16 mouse cellular contexts compared by ENCODE assay signal in the genomic region with DNA sequence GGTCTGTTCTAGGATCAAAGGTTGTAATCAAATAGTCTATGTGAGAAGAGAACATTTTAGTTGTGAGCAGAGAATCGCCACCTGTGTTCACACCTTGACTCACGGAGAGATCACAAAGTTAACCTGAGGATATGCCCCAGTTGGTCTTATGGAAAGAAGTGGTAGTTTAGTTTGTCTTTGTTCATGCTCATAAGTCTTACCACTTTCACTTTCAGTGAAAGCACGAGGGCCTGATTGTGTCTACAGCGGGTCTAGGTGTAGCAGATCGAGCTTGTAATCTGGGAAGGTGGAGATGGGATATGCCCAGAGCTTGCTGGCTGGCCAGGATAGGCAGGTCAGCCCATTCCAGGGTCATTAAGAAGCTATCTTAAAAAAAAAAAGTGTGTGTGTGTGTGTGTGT. TPM values are rescaled to one million over a fixed set of nuclear protein-coding genes. Genes with fewer than 3 reads are reported as not detected.
"Had no signal": no experiment of that assay in that cellular context is flagged by ENCODE, and none has a peak within 500 bp of the region (broad histone marks: within the 10 kb centered on the region; RNA-seq: fewer than 3 reads in every experiment).

No protein-coding gene starts in this region.

- H3K27me3 ChIP-seq: limb, embryonic 12.5 days; limb, embryonic 15.5 days; midbrain, embryonic 12.5 days; midbrain, embryonic 15.5 days; neural tube, embryonic 13.5 days; stomach, embryonic 15.5 days had no signal

- H3K36me3 ChIP-seq: midbrain, embryonic 12.5 days; midbrain, embryonic 15.5 days; neural tube, embryonic 13.5 days; stomach, embryonic 15.5 days had no signal

- ATAC-seq: liver, postnatal 0 days; lung, postnatal 0 days; midbrain, embryonic 15.5 days had no signal

- DNase-seq: kidney, adult 18-20 months; kidney, postnatal 25 days; layer of hippocampus, adult 9-11 months; left cerebral cortex, postnatal 4 days; liver, postnatal 0 days; lung, embryonic 14.5 days; retina, postnatal 1 day; thymus, postnatal 25 days had no signal

RNA-seq across cellular contexts. Expression of a gene that starts 29.0 kb away (rescaled TPM):
- polyA plus RNA-seq: macrophage had no signal
